Comparison of ENCODE assay signal across 8 mouse cellular contexts in the genomic region with DNA sequence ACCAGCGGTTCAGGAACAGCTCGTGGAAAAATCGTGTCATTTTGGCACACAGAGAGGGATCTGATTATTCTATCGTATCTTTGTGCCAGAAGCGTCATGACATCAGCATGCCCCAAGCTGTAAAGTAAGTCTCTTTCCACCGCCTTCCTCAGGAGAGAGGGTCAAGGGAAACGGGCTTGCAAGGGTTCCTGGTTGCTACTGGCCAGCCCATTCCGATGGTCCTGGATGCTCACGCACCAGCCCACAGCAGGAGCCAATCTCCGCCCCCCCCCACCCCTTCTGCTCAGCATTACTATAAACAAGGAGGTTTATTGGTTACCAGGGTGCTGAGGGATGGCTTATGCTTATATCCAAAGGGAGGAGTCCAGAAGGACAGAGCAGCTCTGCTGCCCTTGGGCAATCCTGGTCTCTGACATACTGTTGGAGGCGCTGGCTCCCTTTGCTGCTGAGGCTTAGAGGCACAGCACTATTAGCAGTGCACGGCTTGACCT. TPM values are rescaled to one million over a fixed set of nuclear protein-coding genes. Genes with fewer than 3 reads are reported as not detected.
DNase-seq lines count a peak whose midpoint lies in the region; ATAC-seq lines count a peak whose summit lies in the region.

No protein-coding gene starts in this region.

- H3K4me2 ChIP-seq in heart, embryonic 16.5 days (ENCODE audit: low read depth, low read length): peak overlapping the region; percentile 79

- no peaks in the 10 kb centered on the region for H3K9me3 ChIP-seq in heart, embryonic 16.5 days (replicated peaks; ENCODE audit: control insufficient read depth, low read length)

- H3K36me3 ChIP-seq in heart, embryonic 16.5 days (ENCODE audit: control insufficient read depth, insufficient read depth): no peaks in the 10 kb centered on the region

- H3K4me3 ChIP-seq in heart, embryonic 16.5 days (ENCODE audit: low read length): peak overlapping the region; percentile 46

- peaks cover 50% of the 10 kb centered on the region for H3K4me1 ChIP-seq in heart, embryonic 16.5 days (ENCODE audit: control insufficient read depth, insufficient read depth, low read length)

- peak overlapping the region; percentile 64 for H3K9ac ChIP-seq in heart, embryonic 16.5 days (ENCODE audit: low read length)

- H3K27me3 ChIP-seq in heart, embryonic 16.5 days (ENCODE audit: control insufficient read depth, insufficient read depth, low read length): no peaks in the 10 kb centered on the region

- 9% methylated on average over 12 of the region's 12 CpGs for WGBS in heart, embryonic 16.5 days

- H3K27ac ChIP-seq in heart, embryonic 16.5 days (ENCODE audit: low read length): peak overlapping the region; percentile 82

- DNase-seq in ovary, adult 18-20 months (ENCODE audit: low spot score): peak; percentile 66
- no peak for DNase-seq in ovary, postnatal 10 days (ENCODE audit: low spot score)
- DNase-seq in embryo, embryonic 11 days: peak; percentile 80
- peak; percentile 40 to 54 for DNase-seq in kidney, postnatal 36 days
- no peak for DNase-seq in thymus, postnatal 0 days (ENCODE audit: low spot score)
- no peak for DNase-seq in right cerebral cortex, postnatal 14 days

- peak; percentile 41; the same call in 1 of the 2 replicates for ATAC-seq in heart, embryonic 16.5 days (replicated peaks; ENCODE audit: extremely low read depth, insufficient read depth, low FRiP score)
- ATAC-seq in megakaryocyte-erythroid progenitor cell, adult 5-6 weeks (replicated peaks; ENCODE audit: low FRiP score, low TSS enrichment, poor library complexity, severe bottlenecking): peak; percentile 19

RNA-seq across cellular contexts. Expression of a gene that starts 3.8 kb away (rescaled TPM):
- 30.3 and 31.0 TPM in 2 replicates for polyA plus RNA-seq in heart, embryonic 16.5 days (2015; fragmentation: Nextera tagmentation; extraction: Ambion mirVana)
- 1.4 and 4.0 TPM in 2 replicates for total RNA-seq in megakaryocyte-erythroid progenitor cell, adult 5-6 weeks (2014; fragmentation: Nextera tagmentation)
- total RNA-seq in megakaryocyte-erythroid progenitor cell, adult 5-6 weeks (2017): 4.3 and 4.7 TPM in 2 replicates
- 11.8 and 12.0 TPM in 2 replicates for polyA plus RNA-seq in thymus, postnatal 0 days (2015; fragmentation: Nextera tagmentation; extraction: Ambion mirVana)

Comparison
In these comparisons a context has a peak if more than half of its experiments do, and no peak if none do; other contexts are left out.
1. DNase-seq: peak in ovary, adult 18-20 months (single experiment), embryo, embryonic 11 days (single experiment) and kidney, postnatal 36 days (2 of 2); none in ovary, postnatal 10 days (single experiment), thymus, postnatal 0 days (single experiment) and right cerebral cortex, postnatal 14 days (single experiment).